Mouse (Mus musculus): ENCODE data around the gene Sncg.

Gene Sncg

GRCm38 (mm10) chr14:34343078-34343477 is 31.5 kb downstream of the Sncg start:
- peak; percentile 73 for DNase-seq (ENCODE audit: low read depth)

- DNase-seq (ENCODE audit: low read depth), result no peak
Observed at GRCm38 (mm10) chr14:34341993-34342392, 32.6 kb downstream of the Sncg start.

GRCm38 (mm10) chr14:34339446-34339845 is 35.1 kb downstream of the Sncg start:
- no peak for DNase-seq (ENCODE audit: low read depth)

- DNase-seq (ENCODE audit: low read depth), result no peak
Observed at GRCm38 (mm10) chr14:34332476-34332875, 42.1 kb downstream of the Sncg start.

GRCm38 (mm10) chr14:34331886-34332285 is 42.7 kb downstream of the Sncg start:
- no peak for DNase-seq (ENCODE audit: low read depth)

GRCm38 (mm10) chr14:34330657-34331158 is 43.9 kb downstream of the Sncg start:
- no peak for DNase-seq (ENCODE audit: low read depth)

- peak; percentile 41 for DNase-seq (ENCODE audit: low read depth)
Observed at GRCm38 (mm10) chr14:34327618-34328017, 47.0 kb downstream of the Sncg start.

GRCm38 (mm10) chr14:34326606-34327005 is 48.0 kb downstream of the Sncg start:
- DNase-seq (ENCODE audit: low read depth), result peak; percentile 66

- no peak for DNase-seq (ENCODE audit: low read depth)
Observed at GRCm38 (mm10) chr14:34323576-34324085, 51.0 kb downstream of the Sncg start.
